Mouse (Mus musculus): ENCODE measurements around the gene Khdc1c. TPM values are rescaled to one million over a fixed set of nuclear protein-coding genes. Genes with fewer than 3 reads are reported as not detected.

Gene Khdc1c
- polyA plus RNA-seq (2017; shearing (Covaris generic)): not detected

DNA sequence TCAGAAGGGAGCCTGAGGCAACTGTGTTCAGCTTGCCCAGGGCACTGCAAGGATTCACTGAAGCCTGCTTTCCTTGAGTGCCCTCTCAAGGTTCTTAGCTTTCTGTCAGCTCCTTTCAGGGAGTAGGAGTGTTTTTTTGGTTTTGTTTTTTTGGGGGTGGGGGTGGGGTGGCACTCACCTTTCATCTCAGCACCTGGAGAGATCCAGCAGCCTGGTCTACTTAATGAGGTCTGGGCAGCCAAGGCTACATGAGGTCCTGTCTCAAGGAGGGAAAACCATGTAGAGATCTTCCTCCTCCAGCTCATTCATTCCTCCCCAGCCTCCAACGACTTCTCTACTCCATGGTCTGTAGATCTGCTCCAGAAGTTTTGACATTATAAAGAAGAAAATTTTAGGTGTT lies at the start of gene Khdc1c:
Gene Khdc1c, plus strand, starts transcription at position 301 of the 400 bp plus-strand sequence.

DNA sequence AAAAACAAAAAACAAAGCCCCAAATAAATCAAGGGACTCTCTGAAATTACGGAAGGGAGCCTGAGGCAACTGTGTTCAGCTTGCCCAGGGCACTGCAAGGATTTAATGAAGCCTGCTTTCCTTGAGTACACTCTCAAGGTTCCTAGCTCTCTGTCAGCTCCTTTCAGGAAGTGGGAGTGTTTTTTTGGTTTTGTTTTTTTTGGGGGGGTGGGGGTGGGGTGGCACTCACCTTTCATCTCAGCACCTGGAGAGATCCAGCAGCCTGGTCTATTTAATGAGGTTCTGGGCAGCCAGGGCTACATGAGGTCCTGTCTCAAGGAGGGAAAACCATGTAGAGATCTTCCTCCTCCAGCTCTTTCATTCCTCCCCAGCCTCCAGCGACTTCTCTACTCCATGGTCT lies 18.8 kb upstream of the Khdc1c start, which contains the start of gene Khdc1a:
Gene Khdc1a, plus strand, starts transcription at position 301 of the 400 bp plus-strand sequence.

DNA sequence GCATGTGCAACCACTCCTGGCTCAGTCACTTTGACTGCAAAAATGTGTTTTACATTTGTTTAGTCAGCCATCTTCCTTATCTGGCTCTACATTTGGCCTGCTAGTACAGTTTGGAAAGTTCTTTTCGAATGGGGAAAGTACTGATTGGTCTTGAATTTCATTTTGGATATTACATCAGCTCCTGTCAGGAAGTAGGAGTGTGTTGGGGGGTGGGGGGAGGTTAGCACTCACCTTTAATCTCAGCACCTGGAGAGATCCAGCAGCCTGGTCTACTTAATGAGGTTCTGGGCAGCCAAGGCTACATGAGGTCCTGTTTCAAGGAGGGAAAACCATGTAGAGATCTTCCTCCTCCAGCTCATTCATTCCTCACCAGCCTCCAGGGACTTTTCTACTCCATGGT lies 15.1 kb downstream of the Khdc1c start, which contains the start of gene Khdc1b:
Gene Khdc1b, plus strand, starts transcription at position 301 of the 400 bp plus-strand sequence.

Other genes with a start within 250 kb of the Khdc1c start
- gene Tmem14a, start 149.8 kb upstream of the Khdc1c start, polyA plus RNA-seq (2017; shearing (Covaris generic)): 5.0 TPM
- gene Gsta3, start 127.7 kb upstream of the Khdc1c start, polyA plus RNA-seq (2017; shearing (Covaris generic)): 1.3 TPM
- gene Khdc1a, start 18.7 kb upstream of the Khdc1c start, polyA plus RNA-seq (2017; shearing (Covaris generic)): 2.9 TPM
- gene Khdc1b, start 15.2 kb downstream of the Khdc1c start, polyA plus RNA-seq (2017; shearing (Covaris generic)): 0.26 TPM

Measured in CD4-positive, CD25-positive, alpha-beta regulatory T cell (primary cell).